Mouse (Mus musculus) inflammation-experienced regulatory T-cells, adult 6 months (primary cell): ENCODE results near the gene Nr2f6. TPM values are rescaled to one million over a fixed set of nuclear protein-coding genes. Genes with fewer than 3 reads are reported as not detected.
"Not testable (repeated sequence)": the region's sequence is repeated elsewhere in the genome, so short reads cannot be mapped to it uniquely, and the experiment has no call there.

Source experiments
- ATAC-seq: one replicate; pipeline ENCODE4 v1.8.0; 2017
- polyA plus RNA-seq, 3 experiments: library from polyadenylated mRNA; unstranded; fragments of 100-300 nt; shearing (Covaris generic); gene quantifications; one replicate each; pipeline ENCODE4 v1.2.1; 2017

The Nr2f6 gene
- polyA plus RNA-seq, 3 experiments from 2014 or later, result 0.93 to 2.4 (median 1.1) TPM

GRCm38 (mm10) chr8:71366771-71367528 is 14.8 kb downstream of the Nr2f6 start, which contains the start of gene Use1:
TSS of gene Use1 (plus strand) at chr8:71366848.
- ATAC-seq, result peak; percentile 75

DNA sequence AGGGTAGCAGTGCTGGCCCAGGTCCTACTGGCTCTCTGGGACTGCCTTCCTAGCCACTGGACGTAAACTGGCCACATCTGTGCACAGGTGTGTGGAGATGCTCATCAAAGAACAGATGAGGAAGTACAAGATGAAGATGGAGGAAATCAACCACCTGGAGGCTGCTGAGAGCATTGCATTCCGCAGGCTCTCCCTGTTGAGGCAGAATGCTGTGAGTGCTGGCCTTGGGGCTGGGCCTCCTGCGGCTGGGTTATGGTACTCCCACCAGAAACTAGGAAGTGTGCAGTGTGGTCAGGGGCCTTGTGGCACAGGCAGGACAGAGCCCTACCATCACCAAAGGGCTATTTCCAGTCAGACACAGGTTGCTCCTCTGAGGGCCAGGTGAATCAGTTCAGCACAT is 23.7 kb downstream of the Nr2f6 start:
- ATAC-seq, result no peak

DNA sequence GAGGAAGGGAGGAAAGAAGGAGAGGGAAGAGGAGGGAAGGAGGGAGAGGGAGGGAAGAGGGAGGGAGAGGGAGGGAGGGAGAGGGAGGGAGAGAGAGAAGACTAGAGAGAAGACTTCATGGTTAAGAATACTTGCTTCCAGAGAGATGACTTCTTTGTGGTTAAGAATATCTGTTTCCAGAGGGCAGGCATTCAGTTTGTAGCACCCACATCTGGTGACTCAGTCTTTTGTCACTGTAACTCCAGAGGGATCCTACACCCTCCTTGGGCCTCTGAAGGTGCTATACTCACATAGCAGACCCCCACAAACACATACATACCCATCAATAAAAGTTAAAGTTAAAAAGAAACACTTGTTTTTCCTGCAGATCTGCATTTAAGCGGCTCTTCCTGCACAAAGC is 30.2 kb downstream of the Nr2f6 start:
- ATAC-seq, result no peak

DNA sequence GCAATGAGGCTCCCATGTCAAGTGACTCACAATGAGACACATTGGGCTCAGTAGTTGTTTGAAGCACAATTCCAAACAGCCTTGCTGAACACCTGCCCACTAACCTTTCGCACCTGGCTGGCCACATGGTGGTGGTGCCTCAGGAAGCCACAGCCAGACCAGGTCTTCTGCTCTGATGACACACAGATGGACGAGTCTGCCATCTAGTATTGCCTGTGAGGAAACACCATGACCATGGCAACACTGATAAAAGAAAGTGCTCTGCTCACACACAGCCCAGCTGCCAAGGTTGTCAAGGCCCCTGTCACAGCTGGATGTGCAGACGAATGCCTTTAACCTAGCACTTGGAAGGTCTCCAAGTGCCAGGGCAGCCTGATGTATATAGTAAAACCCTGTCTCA is 30.6 kb downstream of the Nr2f6 start:
- no peak for ATAC-seq

- ATAC-seq, result no peak
Observed at GRCm38 (mm10) chr8:71346581-71346980, 35.2 kb downstream of the Nr2f6 start.

DNA sequence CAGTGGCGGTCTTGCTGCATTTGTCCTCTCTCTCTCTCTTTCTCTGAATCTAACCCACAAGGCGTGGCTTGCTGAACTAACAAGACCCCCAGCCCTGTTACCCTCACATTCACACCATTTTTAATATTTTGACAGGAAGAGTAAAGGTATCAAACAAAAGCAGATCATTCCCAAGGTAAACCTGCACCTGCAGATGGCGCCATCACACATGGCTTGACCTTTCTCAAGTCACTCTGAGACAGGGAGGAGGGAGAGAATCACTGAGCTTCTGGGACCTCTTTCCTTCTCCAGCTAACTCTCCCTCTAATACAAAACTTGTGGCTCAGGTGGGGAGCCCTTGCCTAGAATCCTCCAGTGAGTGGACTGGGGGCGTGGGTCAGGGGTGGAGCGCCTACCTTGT is 41.1 kb downstream of the Nr2f6 start:
- no peak for ATAC-seq

DNA sequence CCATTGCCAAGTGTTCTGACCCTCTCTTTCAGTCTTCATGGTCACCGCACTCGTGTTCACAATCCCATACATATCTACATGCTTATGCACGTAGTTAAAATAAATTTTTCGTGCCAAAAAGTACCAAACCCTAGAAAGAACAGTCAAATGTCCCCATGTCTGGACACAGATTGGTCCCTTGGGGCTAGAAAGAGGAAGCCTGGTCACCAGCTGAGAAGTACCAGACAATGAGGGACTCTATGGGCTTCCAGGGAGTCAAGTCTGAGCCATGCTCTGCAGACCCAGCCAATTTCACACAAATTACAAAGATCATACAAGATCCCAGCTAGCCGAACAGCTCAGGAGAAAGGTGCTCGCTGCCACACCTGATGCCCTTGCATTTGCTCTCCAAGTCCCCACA is 43.9 kb downstream of the Nr2f6 start:
- ATAC-seq, result not testable (repeated sequence)

- no peak for ATAC-seq
Observed at GRCm38 (mm10) chr8:71324848-71325247, 56.9 kb downstream of the Nr2f6 start.

Other genes starting within 250 kb of the Nr2f6 start
- gene Myo9b, start 109.2 kb downstream of the Nr2f6 start, polyA plus RNA-seq, result 10 to 100 TPM; 18.3 to 20.4 (median 19.4) TPM
- gene Haus8, start 109.0 kb downstream of the Nr2f6 start, polyA plus RNA-seq, result 10 to 100 TPM; 26.5 to 53.0 (median 32.5) TPM
- gene Use1, start 15.1 kb downstream of the Nr2f6 start, polyA plus RNA-seq, result 100 to 1,000 TPM; 185 to 341 (median 339) TPM
- 1 to 10 TPM; 3.3 to 4.7 (median 4.5) TPM for gene Ocel1, start 10.7 kb downstream of the Nr2f6 start, polyA plus RNA-seq
- gene Ushbp1, start 13.8 kb upstream of the Nr2f6 start, polyA plus RNA-seq, result under 1 TPM in 2 of 3 experiments, not detected in 1; 0.13 to 0.21 TPM
- gene Babam1, start 14.9 kb upstream of the Nr2f6 start, polyA plus RNA-seq, result 10 to 100 TPM; 52.0 to 70.5 (median 54.7) TPM
- 1 to 10 TPM in 2 of 3 experiments, under 1 TPM in 1; 0.62 to 4.9 (median 1.2) TPM for gene Ankle1, start 24.1 kb upstream of the Nr2f6 start, polyA plus RNA-seq
- gene Abhd8, start 81.7 kb upstream of the Nr2f6 start, polyA plus RNA-seq, result 10 to 100 TPM; 21.0 to 24.0 (median 23.1) TPM
- gene Mrpl34, start 83.0 kb upstream of the Nr2f6 start, polyA plus RNA-seq, result 10 to 100 TPM; 68.3 to 83.2 (median 80.6) TPM
- 10 to 100 TPM; 24.3 to 40.4 (median 25.5) TPM for gene Dda1, start 87.2 kb upstream of the Nr2f6 start, polyA plus RNA-seq
- gene Ano8, start 104.0 kb upstream of the Nr2f6 start, polyA plus RNA-seq, result under 1 TPM in 2 of 3 experiments, not detected in 1; 0.11 to 0.31 TPM
- 1 to 10 TPM; 2.6 to 6.5 (median 3.4) TPM for gene Gtpbp3, start 106.1 kb upstream of the Nr2f6 start, polyA plus RNA-seq
- not detected for gene Plvap, start 129.8 kb upstream of the Nr2f6 start, polyA plus RNA-seq
- not detected for gene Ccdc194, start 143.8 kb upstream of the Nr2f6 start, polyA plus RNA-seq
- 10 to 100 TPM; 52.2 to 66.6 (median 61.8) TPM for gene Bst2, start 155.5 kb upstream of the Nr2f6 start, polyA plus RNA-seq
- gene Mvb12a, start 161.0 kb upstream of the Nr2f6 start, polyA plus RNA-seq, result 10 to 100 TPM; 38.1 to 75.7 (median 43.5) TPM
- 1 to 10 TPM in 1 of 3 experiments, under 1 TPM in 1, not detected in 1; 0.97 to 2.1 TPM for gene Tmem221, start 176.9 kb upstream of the Nr2f6 start, polyA plus RNA-seq
- gene Nxnl1, start 184.6 kb upstream of the Nr2f6 start, polyA plus RNA-seq, result under 1 TPM in 1 of 3 experiments, not detected in 2; 0.13 TPM
- 1 to 10 TPM; 4.5 to 8.6 (median 5.8) TPM for gene Slc27a1, start 186.9 kb upstream of the Nr2f6 start, polyA plus RNA-seq
- 10 to 100 TPM; 52.1 to 61.7 (median 60.1) TPM for gene Pgls, start 210.2 kb upstream of the Nr2f6 start, polyA plus RNA-seq
- gene Fam129c, start 215.7 kb upstream of the Nr2f6 start, polyA plus RNA-seq, result 1 to 10 TPM; 1.5 to 2.0 (median 1.7) TPM
- gene Colgalt1, start 229.0 kb upstream of the Nr2f6 start, polyA plus RNA-seq, result 10 to 100 TPM in 2 of 3 experiments, 1 to 10 TPM in 1; 8.7 to 14.8 (median 13.6) TPM